Mouse (Mus musculus): ENCODE data around the gene Nle1. TPM values are rescaled to one million over a fixed set of nuclear protein-coding genes. Genes with fewer than 3 reads are reported as not detected.
A peak's percentile ranks its signal among the peaks of the same experiment; 100 is the strongest.

Gene Nle1
- polyA plus RNA-seq, 1 experiment = 53.5 TPM

DNA sequence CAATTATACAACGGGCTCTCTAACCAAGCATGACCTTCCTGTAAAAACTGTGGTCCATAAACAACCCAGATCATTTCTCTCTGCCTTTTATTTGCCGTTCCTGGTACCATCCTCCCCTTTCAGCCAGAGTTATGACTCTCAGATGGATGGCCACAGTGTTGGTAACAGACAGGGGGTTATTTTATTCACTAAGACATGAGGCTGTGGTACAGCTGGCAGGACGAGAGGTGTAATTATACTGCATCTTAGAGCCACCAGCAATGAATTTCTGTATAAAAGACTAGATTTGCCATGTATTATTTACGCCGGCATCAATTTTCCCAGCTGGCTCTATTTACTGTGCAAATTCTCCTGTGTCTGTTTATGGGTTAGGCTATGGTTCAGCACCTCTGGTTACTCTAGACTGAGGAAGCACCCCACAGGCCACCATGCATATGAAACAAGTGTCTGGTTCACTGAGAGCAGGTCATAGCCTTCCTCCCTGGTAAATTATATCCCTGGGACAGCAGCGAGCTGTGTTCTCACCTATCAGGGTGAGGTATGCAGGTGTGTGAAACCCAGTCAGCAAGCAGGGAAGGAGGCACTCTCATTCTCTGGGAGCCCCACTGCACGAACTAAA is 30.4 kb downstream of the Nle1 start:
- TF ChIP-seq CTCF (IDR thresholded peaks at IDR 0.05; ENCODE audit: extremely low read depth, insufficient read depth, insufficient read length, insufficient replicate concordance) (no peak), POLR2A (IDR thresholded peaks at IDR 0.05; ENCODE audit: low read depth, low read length) (no peak)
- no peak overlapping the region for H3K4me3 ChIP-seq (ENCODE audit: extremely low read depth, insufficient read depth, insufficient read length)
- peaks cover 15% of the 10 kb centered on the region for H3K36me3 ChIP-seq (ENCODE audit: control insufficient read depth, insufficient read depth, low read length)
- H3K27me3 ChIP-seq (ENCODE audit: control insufficient read depth, insufficient read depth, low read length) = no peaks in the 10 kb centered on the region
- no peaks in the 10 kb centered on the region for H3K4me1 ChIP-seq (ENCODE audit: control insufficient read depth, insufficient read depth, insufficient read length)
- no peak overlapping the region for H3K27ac ChIP-seq (ENCODE audit: insufficient read depth, low read length)
- no peak for DNase-seq (ENCODE audit: low read depth in 1 of 2, low spot score in 2 of 2)
- WGBS = 87% methylated on average over 7 of the region's 7 CpGs

DNA sequence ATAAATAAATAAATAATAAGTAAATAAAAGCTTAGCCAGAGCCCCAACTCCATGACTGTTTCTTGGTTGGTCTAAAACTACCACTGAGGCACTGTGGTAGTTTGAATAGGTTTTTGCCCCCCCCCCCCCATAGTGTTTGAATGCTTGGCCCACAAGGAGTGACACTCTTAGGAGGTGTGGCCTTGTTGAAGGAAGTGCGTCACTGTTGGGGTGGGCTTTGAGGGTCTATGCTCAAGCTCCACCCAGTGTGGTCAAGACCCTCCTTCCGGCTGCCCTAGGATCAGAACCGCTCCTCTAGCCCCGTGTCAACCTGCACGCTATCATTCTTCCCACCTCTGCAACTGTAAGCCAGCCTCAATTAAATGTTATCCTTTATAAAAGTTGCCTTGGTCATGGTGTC is 32.6 kb downstream of the Nle1 start:
- 98% methylated on average over 5 of the region's 5 CpGs for WGBS
- Histone ChIP-seq H3K4me3 (ENCODE audit: extremely low read depth, insufficient read depth, insufficient read length) (no peak overlapping the region), H3K27ac (ENCODE audit: insufficient read depth, low read length) (no peak overlapping the region), H3K27me3 (ENCODE audit: control insufficient read depth, insufficient read depth, low read length) (no peaks in the 10 kb centered on the region), H3K36me3 (ENCODE audit: control insufficient read depth, insufficient read depth, low read length) (peaks cover 5% of the 10 kb centered on the region), H3K4me1 (ENCODE audit: control insufficient read depth, insufficient read depth, insufficient read length) (no peaks in the 10 kb centered on the region)
- DNase-seq (ENCODE audit: low read depth in 1 of 2, low spot score in 2 of 2) = no peak
- TF ChIP-seq POLR2A (IDR thresholded peaks at IDR 0.05; ENCODE audit: low read depth, low read length) (no peak), CTCF (IDR thresholded peaks at IDR 0.05; ENCODE audit: extremely low read depth, insufficient read depth, insufficient read length, insufficient replicate concordance) (no peak)

GRCm38 (mm10) chr11:82874924-82875323 is 33.3 kb downstream of the Nle1 start:
- no peak for DNase-seq (ENCODE audit: low read depth in 1 of 2, low spot score in 2 of 2)
- TF ChIP-seq CTCF (IDR thresholded peaks at IDR 0.05; ENCODE audit: extremely low read depth, insufficient read depth, insufficient read length, insufficient replicate concordance) = no peak
- TF ChIP-seq POLR2A (IDR thresholded peaks at IDR 0.05; ENCODE audit: low read depth, low read length) = no peak

GRCm38 (mm10) chr11:82871031-82871446 is 37.2 kb downstream of the Nle1 start, which contains the start of gene Rffl:
Rffl (minus strand) TSS chr11:82871210.
- TF ChIP-seq POLR2A (IDR thresholded peaks at IDR 0.05; ENCODE audit: low read depth, low read length) = no peak
- peak; percentile 92 for TF ChIP-seq CTCF (IDR thresholded peaks at IDR 0.05; ENCODE audit: extremely low read depth, insufficient read depth, insufficient read length, insufficient replicate concordance)
- WGBS = under 1% methylated on average over 42 of the region's 43 CpGs
- Histone ChIP-seq H3K36me3 (ENCODE audit: control insufficient read depth, insufficient read depth, low read length) (no peaks in the 10 kb centered on the region), H3K4me1 (ENCODE audit: control insufficient read depth, insufficient read depth, insufficient read length) (peaks cover 5% of the 10 kb centered on the region), H3K27ac (ENCODE audit: insufficient read depth, low read length) (peak within 1 kb of the TSS; percentile 74), H3K4me3 (ENCODE audit: extremely low read depth, insufficient read depth, insufficient read length) (peak within 1 kb of the TSS; percentile 76), H3K27me3 (ENCODE audit: control insufficient read depth, insufficient read depth, low read length) (no peaks in the 10 kb centered on the region)
- peak; percentile 83 to 92 for DNase-seq (ENCODE audit: low read depth in 1 of 2, low spot score in 2 of 2)

More at GRCm38 (mm10) chr11:82874924-82875323, 33.3 kb downstream of the Nle1 start:
- Histone ChIP-seq H3K27ac (ENCODE audit: insufficient read depth, low read length) (no peak overlapping the region), H3K4me1 (ENCODE audit: control insufficient read depth, insufficient read depth, insufficient read length) (peaks cover 2% of the 10 kb centered on the region; the same call in 1 of the 2 replicates), H3K36me3 (ENCODE audit: control insufficient read depth, insufficient read depth, low read length) (peaks cover 5% of the 10 kb centered on the region), H3K4me3 (ENCODE audit: extremely low read depth, insufficient read depth, insufficient read length) (no peak overlapping the region), H3K27me3 (ENCODE audit: control insufficient read depth, insufficient read depth, low read length) (no peaks in the 10 kb centered on the region)
- 80% methylated on average over 5 of the region's 5 CpGs for WGBS

DNA sequence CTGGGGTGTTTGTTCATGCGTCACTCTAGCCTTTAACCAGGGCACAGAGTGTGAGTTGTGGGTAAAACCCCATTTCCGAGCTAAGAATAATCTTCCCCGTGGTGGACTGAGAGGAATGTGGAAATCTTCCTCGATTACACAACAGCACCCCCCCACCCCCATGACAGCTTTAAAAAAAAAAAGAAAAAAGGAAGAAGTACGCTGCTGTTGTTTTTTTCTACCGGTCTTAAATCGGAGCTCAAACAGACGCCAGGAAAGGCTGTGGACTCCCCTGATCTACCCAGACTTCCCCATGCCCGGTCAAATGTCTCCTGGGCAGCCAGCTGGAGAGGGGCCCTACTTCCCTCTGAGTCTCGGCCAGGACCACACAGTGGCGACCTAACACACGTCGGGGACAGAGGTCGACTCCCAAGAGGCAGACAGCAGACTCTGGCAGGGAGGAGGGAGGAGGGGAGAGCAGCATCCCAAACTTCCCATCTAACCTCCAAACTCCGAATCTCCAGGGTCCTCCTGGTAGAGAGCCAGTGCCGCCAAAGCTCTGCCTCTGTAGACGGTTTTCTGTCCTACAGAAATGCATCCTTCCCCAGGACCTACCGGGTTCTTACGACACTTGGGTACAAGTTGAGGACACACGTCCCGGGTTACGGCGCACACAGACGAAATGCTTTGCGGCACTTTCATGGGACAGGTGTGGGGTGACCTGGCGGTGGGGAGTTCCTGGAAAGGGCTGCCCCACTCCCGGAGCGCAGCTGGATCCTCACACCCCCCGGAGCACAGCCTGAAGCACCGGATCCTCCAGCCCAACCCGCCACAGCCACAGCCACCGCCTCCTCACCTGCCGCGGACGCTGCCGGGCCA is 37.8 kb downstream of the Nle1 start:
- Histone ChIP-seq H3K4me1 (ENCODE audit: control insufficient read depth, insufficient read depth, insufficient read length) (peaks cover 5% of the 10 kb centered on the region), H3K36me3 (ENCODE audit: control insufficient read depth, insufficient read depth, low read length) (no peaks in the 10 kb centered on the region), H3K27me3 (ENCODE audit: control insufficient read depth, insufficient read depth, low read length) (no peaks in the 10 kb centered on the region), H3K27ac (ENCODE audit: insufficient read depth, low read length) (peak overlapping the region; percentile 74), H3K4me3 (ENCODE audit: extremely low read depth, insufficient read depth, insufficient read length) (peak overlapping the region; percentile 76)
- under 1% methylated on average over 36 of the region's 36 CpGs for WGBS
- DNase-seq (ENCODE audit: low read depth in 1 of 2, low spot score in 2 of 2) = peak; percentile 27 to 51
- no peak for TF ChIP-seq CTCF (IDR thresholded peaks at IDR 0.05; ENCODE audit: extremely low read depth, insufficient read depth, insufficient read length, insufficient replicate concordance)
- TF ChIP-seq POLR2A (IDR thresholded peaks at IDR 0.05; ENCODE audit: low read depth, low read length) = no peak

DNA sequence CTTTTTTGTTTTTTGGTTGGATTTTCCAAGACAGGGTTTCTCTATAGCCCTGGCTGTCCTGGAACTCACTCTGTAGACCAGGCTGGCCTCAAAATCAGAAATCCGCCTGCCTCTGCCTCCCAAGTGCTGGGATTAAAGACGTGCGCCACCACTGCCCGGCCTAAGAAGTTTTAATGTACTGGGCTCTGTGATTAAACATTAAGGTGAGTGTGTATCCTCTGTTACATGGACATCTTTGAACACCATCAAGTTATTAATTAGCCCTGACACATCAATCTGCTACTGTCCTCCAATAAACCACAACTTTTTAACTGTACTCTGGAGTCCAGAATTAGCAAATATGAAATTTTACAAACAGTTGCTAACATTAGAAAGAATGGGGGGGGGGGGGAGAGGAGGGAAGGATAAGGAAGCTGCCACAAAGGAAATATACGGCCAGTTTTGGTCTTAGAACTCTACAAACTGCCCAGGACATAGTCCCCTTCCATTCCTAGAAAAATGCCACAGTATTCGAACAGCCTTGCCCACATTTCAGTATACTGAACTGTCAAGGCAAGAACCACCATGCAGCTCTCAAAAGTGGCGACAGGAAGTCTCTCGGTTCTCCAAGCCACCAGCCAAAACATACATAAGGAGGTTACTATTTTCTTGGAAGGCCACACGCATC is 38.6 kb downstream of the Nle1 start:
- WGBS = 42% methylated on average over 9 of the region's 9 CpGs
- Histone ChIP-seq H3K4me3 (ENCODE audit: extremely low read depth, insufficient read depth, insufficient read length) (peak overlapping the region; percentile 76), H3K27me3 (ENCODE audit: control insufficient read depth, insufficient read depth, low read length) (no peaks in the 10 kb centered on the region), H3K36me3 (ENCODE audit: control insufficient read depth, insufficient read depth, low read length) (no peaks in the 10 kb centered on the region), H3K4me1 (ENCODE audit: control insufficient read depth, insufficient read depth, insufficient read length) (peaks cover 5% of the 10 kb centered on the region), H3K27ac (ENCODE audit: insufficient read depth, low read length) (peak overlapping the region; percentile 29; the same call in 1 of the 2 replicates)
- no peak for TF ChIP-seq POLR2A (IDR thresholded peaks at IDR 0.05; ENCODE audit: low read depth, low read length)
- DNase-seq (ENCODE audit: low read depth in 1 of 2, low spot score in 2 of 2) = no peak
